10 mouse cellular contexts compared by ENCODE assay signal in genomic region chr3:49752766-49753165, GRCm38 (mm10). TPM values are rescaled to one million over a fixed set of nuclear protein-coding genes. Genes with fewer than 3 reads are reported as not detected.
DNase-seq lines count a peak whose midpoint lies in the region; ATAC-seq and TF ChIP-seq lines count a peak whose summit lies in the region.
"Had no signal": no experiment of that assay in that cellular context is flagged by ENCODE, and none has a peak within 500 bp of the region (broad histone marks: within the 10 kb centered on the region; RNA-seq: fewer than 3 reads in every experiment).

No protein-coding gene starts in this region.

- no peaks in the 10 kb centered on the region for H3K27me3 ChIP-seq in heart, postnatal 0 days (ENCODE audit: control insufficient read depth, insufficient read depth, low read length)
- H3K27me3 ChIP-seq in embryonic facial prominence, embryonic 11.5 days (ENCODE audit: control insufficient read depth, insufficient read depth, low read length) = no peaks in the 10 kb centered on the region
- H3K27me3 ChIP-seq in hindbrain, embryonic 12.5 days = no peaks in the 10 kb centered on the region
- no peaks in the 10 kb centered on the region for H3K27me3 ChIP-seq in midbrain, embryonic 13.5 days

- peak overlapping the region; percentile 20; the same call in 1 of the 2 replicates for H3K4me3 ChIP-seq in heart, postnatal 0 days (ENCODE audit: low read depth, low read length)
- H3K4me3 ChIP-seq in embryonic facial prominence, embryonic 11.5 days (ENCODE audit: low read depth, low read length) = peak overlapping the region; percentile 81
- H3K4me3 ChIP-seq in hindbrain, embryonic 12.5 days = peak overlapping the region; percentile 60
- peak overlapping the region; percentile 71 for H3K4me3 ChIP-seq in midbrain, embryonic 13.5 days (replicated peaks)

- no peak for DNase-seq in heart, postnatal 0 days (ENCODE audit: low spot score)
- no peak for DNase-seq in heart, postnatal 36 days
- DNase-seq in embryonic facial prominence, embryonic 11.5 days (ENCODE audit: low spot score) = no peak
- DNase-seq in ovary, postnatal 36 days (ENCODE audit: low spot score) = no peak
- DNase-seq in adrenal gland, adult (ENCODE audit: inconsistent age in 2 of 2, low spot score in 1 of 2) = no peak
- DNase-seq in cerebellum, postnatal 4 days (ENCODE audit: low spot score in 2 of 2) = no peak
- DNase-seq: cerebellum, adult 18-20 months; gastrocnemius, postnatal 14 days had no signal

- peaks cover 17% of the 10 kb centered on the region for H3K36me3 ChIP-seq in heart, postnatal 0 days (replicated peaks; ENCODE audit: control insufficient read depth, insufficient read depth, low read length)
- H3K36me3 ChIP-seq in embryonic facial prominence, embryonic 11.5 days (replicated peaks; ENCODE audit: control insufficient read depth, insufficient read depth, low read depth, low read length) = peaks cover 9% of the 10 kb centered on the region; the same call in 1 of the 2 replicates
- H3K36me3 ChIP-seq in hindbrain, embryonic 12.5 days = peaks cover 34% of the 10 kb centered on the region
- peaks cover 19% of the 10 kb centered on the region; the same call in 1 of the 2 replicates for H3K36me3 ChIP-seq in midbrain, embryonic 13.5 days

- H3K27ac ChIP-seq in heart, postnatal 0 days (ENCODE audit: low read depth) = no peak overlapping the region
- H3K27ac ChIP-seq in embryonic facial prominence, embryonic 11.5 days (replicated peaks; ENCODE audit: low read depth, low read length) = no peak overlapping the region
- H3K27ac ChIP-seq in hindbrain, embryonic 12.5 days = no peak overlapping the region
- peak overlapping the region; percentile 55; the same call in 1 of the 2 replicates for H3K27ac ChIP-seq in midbrain, embryonic 13.5 days

- H3K4me1 ChIP-seq in heart, postnatal 0 days (ENCODE audit: control insufficient read depth, insufficient read depth) = no peaks in the 10 kb centered on the region
- no peaks in the 10 kb centered on the region for H3K4me1 ChIP-seq in embryonic facial prominence, embryonic 11.5 days (ENCODE audit: control insufficient read depth, insufficient read depth, low read length)
- H3K4me1 ChIP-seq in hindbrain, embryonic 12.5 days = peaks cover 39% of the 10 kb centered on the region
- peaks cover 60% of the 10 kb centered on the region for H3K4me1 ChIP-seq in midbrain, embryonic 13.5 days (replicated peaks)

- no peak for TF ChIP-seq EP300 in heart, postnatal 0 days (IDR thresholded peaks at IDR 0.05; ENCODE audit: low read depth)

- H3K9me3 ChIP-seq in heart, postnatal 0 days (replicated peaks; ENCODE audit: control insufficient read depth, low read length) = no peaks in the 10 kb centered on the region
- H3K9me3 ChIP-seq in embryonic facial prominence, embryonic 11.5 days (replicated peaks; ENCODE audit: control insufficient read depth, low read length) = no peaks in the 10 kb centered on the region
- H3K9me3 ChIP-seq in hindbrain, embryonic 12.5 days (replicated peaks) = no peaks in the 10 kb centered on the region
- H3K9me3 ChIP-seq in midbrain, embryonic 13.5 days = no peaks in the 10 kb centered on the region

- no peak overlapping the region for H3K9ac ChIP-seq in heart, postnatal 0 days (replicated peaks; ENCODE audit: low read depth, low read length)
- no peak overlapping the region; the same call in 1 of the 2 replicates for H3K9ac ChIP-seq in embryonic facial prominence, embryonic 11.5 days (replicated peaks; ENCODE audit: low read length)
- H3K9ac ChIP-seq in hindbrain, embryonic 12.5 days = no peak overlapping the region
- peak overlapping the region; percentile 55 for H3K9ac ChIP-seq in midbrain, embryonic 13.5 days (replicated peaks)

- no peak for TF ChIP-seq CTCF in heart, postnatal 0 days (IDR thresholded peaks at IDR 0.05; ENCODE audit: low read depth)

- intact Hi-C loops in heart, postnatal 36 days (cut with DNase I) = no loop called here

- peak overlapping the region; percentile 82 for H3K4me2 ChIP-seq in heart, postnatal 0 days (ENCODE audit: low read depth, low read length)
- H3K4me2 ChIP-seq in embryonic facial prominence, embryonic 11.5 days (ENCODE audit: low read depth, low read length) = peak overlapping the region; percentile 83
- peak overlapping the region; percentile 69 for H3K4me2 ChIP-seq in hindbrain, embryonic 12.5 days (replicated peaks)
- H3K4me2 ChIP-seq in midbrain, embryonic 13.5 days (replicated peaks) = peak overlapping the region; percentile 83

- WGBS in heart, postnatal 0 days = 79% methylated on average over 4 of the region's 4 CpGs
- WGBS in embryonic facial prominence, embryonic 11.5 days = 69% methylated on average over 4 of the region's 4 CpGs
- WGBS in hindbrain, embryonic 12.5 days = 71% methylated on average over 4 of the region's 4 CpGs
- 61% methylated on average over 4 of the region's 4 CpGs for WGBS in midbrain, embryonic 13.5 days

- ATAC-seq in heart, postnatal 0 days (ENCODE audit: insufficient read depth, low read depth) = no peak
- ATAC-seq in embryonic facial prominence, embryonic 11.5 days (replicated peaks; ENCODE audit: insufficient number of reproducible peaks, low FRiP score, low TSS enrichment, low read depth) = no peak
- ATAC-seq in hindbrain, embryonic 12.5 days (ENCODE audit: low FRiP score) = no peak
- no peak for ATAC-seq in midbrain, embryonic 13.5 days

RNA-seq across cellular contexts. Expression of gene Pcdh18, which starts 4.4 kb away (rescaled TPM):
- 18.5 and 18.9 TPM in 2 replicates for total RNA-seq in heart, postnatal 0 days (2014; rRNA removed; ENCODE audit: low replicate concordance)
- 6.7 and 8.3 TPM in 2 replicates for polyA plus RNA-seq in heart, postnatal 0 days (2015; fragmentation: Nextera tagmentation; extraction: Ambion mirVana)
- total RNA-seq in heart, postnatal 36 days (2021) = 1 to 10 TPM; 4.8 to 5.4 TPM
- 137 and 143 TPM in 2 replicates for polyA plus RNA-seq in embryonic facial prominence, embryonic 11.5 days (2014; fragmentation: Nextera tagmentation; extraction: Ambion mirVana)
- polyA plus RNA-seq in hindbrain, embryonic 12.5 days (2016; fragmentation: Nextera tagmentation; extraction: Ambion mirVana) = 78.8 and 83.6 TPM in 2 replicates
- 37.0 and 39.8 TPM in 2 replicates for polyA plus RNA-seq in midbrain, embryonic 13.5 days (2015; fragmentation: Nextera tagmentation; extraction: Ambion mirVana)

Comparison
In these comparisons a context has a peak if more than half of its experiments do, and no peak if none do; other contexts are left out.
1. H3K4me3 ChIP-seq: peak in every context shown above with its lines; median percentile 81 in embryonic facial prominence, embryonic 11.5 days; 71 in midbrain, embryonic 13.5 days; 60 in hindbrain, embryonic 12.5 days; 20 in heart, postnatal 0 days.